Mouse (Mus musculus) liver, embryonic 14.5 days (tissue): Measurements from ENCODE around the gene Sertad1. TPM values are rescaled to one million over a fixed set of nuclear protein-coding genes. Genes with fewer than 3 reads are reported as not detected.
A peak's percentile ranks its signal among the peaks of the same experiment; 100 is the strongest.
"Not testable (repeated sequence)": the region's sequence is repeated elsewhere in the genome, so short reads cannot be mapped to it uniquely, and the experiment has no call there.

ENCODE experiments used
- ATAC-seq: fragments of 200-750 bp; cut with Nextera tagmentation; 2 replicates; pipeline ENCODE4 v1.8.0; 2017; ENCODE audit warnings: moderate number of reproducible peaks, mild to moderate bottlenecking, moderate library complexity; ENCODE audit not compliant: insufficient read depth
- DNase-seq, 3 experiments: peaks; one replicate each; pipeline ENCODE4 v3.0.0-alpha.2; 2012 to 2013; ENCODE audit warnings: low read depth in 3 of 3, low spot score in 3 of 3
- H3K27ac ChIP-seq: fragments of 300-500 bp; sonication (generic); 2 replicates; pipeline ENCODE4 v1.5.1; 2014; ENCODE audit warnings: moderate library complexity, mild to moderate bottlenecking, control low read depth, inconsistent platforms
- H3K27me3 ChIP-seq: fragments of 300-500 bp; sonication (generic); 2 replicates; pipeline ENCODE4 v1.6.1; 2014; ENCODE audit warnings: mild to moderate bottlenecking, low read length, moderate library complexity; ENCODE audit not compliant: control insufficient read depth, insufficient read depth
- H3K36me3 ChIP-seq: fragments of 300-500 bp; sonication (generic); replicated peaks from 2 replicates; pipeline ENCODE4 v1.6.1; 2014; ENCODE audit warnings: low read depth; ENCODE audit not compliant: control insufficient read depth, insufficient read depth
- H3K4me1 ChIP-seq, 2 experiments: fragments of 200-500 bp in 1 of 2; fragments of 300-500 bp in 1 of 2; sonication (generic) in 1 of 2; replicated peaks; 2 replicates each; pipeline ENCODE4 v1.6.1; 2012 to 2014; ENCODE audit warnings: antibody characterized with exemption in 1 of 2, inconsistent platforms in 1 of 2, low read length in 1 of 2; ENCODE audit not compliant: control insufficient read depth in 2 of 2, insufficient read depth in 2 of 2
- H3K4me2 ChIP-seq: fragments of 300-500 bp; sonication (generic); 2 replicates; pipeline ENCODE4 v1.6.1; 2014; ENCODE audit warnings: low read depth, mild to moderate bottlenecking, control low read depth, moderate library complexity
- H3K4me3 ChIP-seq, 2 experiments: fragments of 200-500 bp in 1 of 2; fragments of 300-500 bp in 1 of 2; sonication (generic) in 1 of 2; 2 replicates each; pipeline ENCODE4 v1.5.1; 2012 to 2014; ENCODE audit warnings: low read depth in 2 of 2, low read length in 2 of 2, mild to moderate bottlenecking in 2 of 2, control low read depth in 1 of 2, inconsistent platforms in 1 of 2, moderate library complexity in 1 of 2; ENCODE audit not compliant: insufficient read depth in 1 of 2
- H3K9ac ChIP-seq: fragments of 300-500 bp; sonication (generic); replicated peaks from 2 replicates; pipeline ENCODE4 v1.6.1; 2014; ENCODE audit warnings: mild to moderate bottlenecking, control low read depth, moderate library complexity
- H3K9me3 ChIP-seq: fragments of 300-500 bp; sonication (generic); 2 replicates; pipeline ENCODE4 v1.6.1; 2016; ENCODE audit warnings: low read length, mixed read lengths; ENCODE audit not compliant: control insufficient read depth
- CTCF ChIP-seq: IDR thresholded peaks from 2 replicates; pipeline ENCODE4 v1.5.1; 2016; ENCODE audit warnings: antibody characterized with exemption, low read depth, control low read depth
- EP300 ChIP-seq: IDR thresholded peaks from 2 replicates; pipeline ENCODE4 v1.6.1; 2016; ENCODE audit warnings: antibody characterized with exemption, low read depth
- WGBS: fragments of 180-500 bp; shearing (Covaris S2); extraction: QIAGEN DNeasy Blood & Tissue Kit; methylation state at CpG from one replicate; pipeline ENCODE4 v1.1.7; 2014; ENCODE audit not compliant: insufficient replicate concordance; 5-methylcytosine and 5-hydroxymethylcytosine counted together
- polyA plus RNA-seq, 2 experiments: library from polyadenylated mRNA; depleted of rRNA in 1 of 2; stranded (reverse) in 1 of 2; unstranded in 1 of 2; fragments of >200 nt; fragmentation: Nextera tagmentation in 1 of 2; extraction: Ambion mirVana in 1 of 2; gene quantifications; 2 replicates each; pipeline versions ENCODE4 v1.2.1 to v1.2.3; 2012 to 2014

The Sertad1 gene
- polyA plus RNA-seq, 2 experiments = 9.9 to 20.3 TPM

- under 1% methylated on average over 32 of the region's 33 CpGs for WGBS
- TF ChIP-seq EP300 = no peak
- peak; percentile 94 for TF ChIP-seq CTCF
- H3K27ac ChIP-seq = peak overlapping the region; percentile 81
- peak overlapping the region; percentile 64 to 71 for H3K4me3 ChIP-seq
- DNase-seq (peak; percentile 86 to 92 (median 87)), ATAC-seq (peak; percentile 85)
- peak overlapping the region; percentile 90 for H3K4me2 ChIP-seq
- peaks cover 30 to 40% of the 10 kb centered on the region in 2 experiments for H3K4me1 ChIP-seq
- peak overlapping the region; percentile 84 for H3K9ac ChIP-seq
- H3K9me3 ChIP-seq = no peaks in the 10 kb centered on the region
- peaks cover 14% of the 10 kb centered on the region for H3K36me3 ChIP-seq
- H3K27me3 ChIP-seq = no peaks in the 10 kb centered on the region
These were observed 4.0 kb downstream of the Sertad1 start for GRCm38 (mm10) chr7:27490543-27491329.

GRCm38 (mm10) chr7:27491856-27492255, 5.1 kb downstream of the Sertad1 start:
- WGBS = 65% methylated on average over 7 of the region's 7 CpGs
- TF ChIP-seq CTCF (no peak), EP300 (no peak)
- Histone ChIP-seq H3K27me3 (no peaks in the 10 kb centered on the region), H3K9ac (peak overlapping the region; percentile 84), H3K9me3 (no peaks in the 10 kb centered on the region), H3K4me3 (no peak overlapping the region; a peak in 1 of 4 replicates), H3K4me1 (peaks cover 29 to 38% of the 10 kb centered on the region in 2 experiments), H3K36me3 (peaks cover 14% of the 10 kb centered on the region), H3K27ac (peak overlapping the region; percentile 81), H3K4me2 (peak overlapping the region; percentile 90)
- ATAC-seq (no peak), DNase-seq (no peak)

GRCm38 (mm10) chr7:27493022-27493421, 6.3 kb downstream of the Sertad1 start:
- no peak overlapping the region for H3K9ac ChIP-seq
- H3K27ac ChIP-seq = no peak overlapping the region
- WGBS = 42% methylated on average over 3 of the region's 3 CpGs
- H3K27me3 ChIP-seq = no peaks in the 10 kb centered on the region
- DNase-seq (no peak), ATAC-seq (no peak)
- H3K36me3 ChIP-seq = peaks cover 14% of the 10 kb centered on the region
- H3K4me1 ChIP-seq = peaks cover 35 to 45% of the 10 kb centered on the region in 2 experiments
- no peak overlapping the region for H3K4me3 ChIP-seq
- H3K9me3 ChIP-seq = no peaks in the 10 kb centered on the region
- TF ChIP-seq CTCF (no peak), EP300 (no peak)
- no peak overlapping the region for H3K4me2 ChIP-seq

GRCm38 (mm10) chr7:27493450-27493849, 6.7 kb downstream of the Sertad1 start:
- Histone ChIP-seq H3K9ac (no peak overlapping the region), H3K4me2 (no peak overlapping the region), H3K36me3 (peaks cover 14% of the 10 kb centered on the region), H3K27ac (no peak overlapping the region), H3K9me3 (no peaks in the 10 kb centered on the region), H3K4me1 (peaks cover 31 to 40% of the 10 kb centered on the region in 2 experiments), H3K4me3 (no peak overlapping the region), H3K27me3 (no peaks in the 10 kb centered on the region)
- WGBS = 76% methylated on average over 5 of the region's 5 CpGs
- DNase-seq = no peak
- ATAC-seq = no peak
- TF ChIP-seq EP300 (no peak), CTCF (no peak)

GRCm38 (mm10) chr7:27494659-27495367, 8.1 kb downstream of the Sertad1 start:
- not testable (repeated sequence) for H3K4me3 ChIP-seq, H3K27me3 ChIP-seq, H3K9me3 ChIP-seq, H3K36me3 ChIP-seq, H3K4me2 ChIP-seq, H3K9ac ChIP-seq, H3K27ac ChIP-seq, ATAC-seq, DNase-seq
- 68% methylated on average over 9 of the region's 9 CpGs for WGBS
- H3K4me1 ChIP-seq = peaks cover 23 to 32% of the 10 kb centered on the region in 2 experiments
